Mouse (Mus musculus): ENCODE measurements around the gene B3gnt8.

GRCm38 (mm10) chr7:25670096-25670495, 43.6 kb downstream of the B3gnt8 start:
- TF ChIP-seq CTCF (IDR thresholded peaks at IDR 0.05; ENCODE audit: insufficient read depth, low read length) (no peak), POLR2A (IDR thresholded peaks at IDR 0.05; ENCODE audit: borderline replicate concordance, extremely low read depth, low read depth, low read length) (no peak)

Data from lung, adult 2 months (tissue).